In the genomic region with DNA sequence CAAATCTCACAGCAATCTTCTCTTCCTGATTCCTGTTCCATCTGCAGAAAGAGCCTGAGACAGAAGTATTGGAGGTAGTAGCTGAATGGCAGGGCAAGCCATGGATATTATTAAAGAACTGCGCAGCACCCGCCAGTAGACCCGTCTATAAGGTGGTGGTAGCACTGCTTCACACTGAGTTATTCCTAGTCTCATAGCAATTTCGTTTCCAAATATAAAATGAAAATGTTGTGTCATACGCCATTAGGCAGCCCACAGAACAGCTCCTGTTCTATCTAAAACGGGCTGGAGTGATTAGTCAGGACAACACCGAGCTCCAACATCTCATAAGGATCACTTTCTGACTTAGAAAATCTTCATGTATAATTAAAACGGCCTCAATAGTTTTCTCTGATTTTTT, we compare ENCODE assay signal across 25 mouse cellular contexts. TPM values are rescaled to one million over a fixed set of nuclear protein-coding genes. Genes with fewer than 3 reads are reported as not detected.
A peak's percentile ranks its signal among the peaks of the same experiment; 100 is the strongest.
DNase-seq lines count a peak whose midpoint lies in the region; TF ChIP-seq lines count a peak whose summit lies in the region.
"Had no signal": no experiment of that assay in that cellular context is flagged by ENCODE, and none has a peak within 500 bp of the region (broad histone marks: within the 10 kb centered on the region; RNA-seq: fewer than 3 reads in every experiment).

No protein-coding gene starts in this region.

- no peak overlapping the region for H3K4me3 ChIP-seq in left cerebral cortex, adult 2 months
- H3K4me3 ChIP-seq: erythroblast, embryonic 14.5 days; hindbrain, embryonic 10.5 days; hindbrain, embryonic 15.5 days; kidney, embryonic 15.5 days; midbrain, embryonic 13.5 days; neural tube, embryonic 13.5 days had no signal

- intact Hi-C loops in left cerebral cortex, adult 2 months (cut with DNase I), result loop anchor here (1.0 to 10.0 kb wide), 3 partner anchors 26 to 160 kb away; a partner anchor contains a TSS

- peak overlapping the region; percentile 77 for H3K27ac ChIP-seq in left cerebral cortex, adult 2 months
- H3K27ac ChIP-seq: hindbrain, embryonic 10.5 days; hindbrain, embryonic 15.5 days; kidney, embryonic 15.5 days; liver, embryonic 14.5 days; macrophage; midbrain, embryonic 13.5 days; neural tube, embryonic 13.5 days had no signal

- peak; percentile 10 to 30 for DNase-seq in layer of hippocampus, adult 18-20 months (ENCODE audit: low spot score in 2 of 2)
- DNase-seq in layer of hippocampus, adult 9-10 months (ENCODE audit: low spot score), result no peak
- peak; percentile 61 for DNase-seq in right cerebral cortex, adult 18-20 months
- DNase-seq in right cerebral cortex, postnatal 4 days, result no peak
- DNase-seq in left cerebral cortex, adult 2 months (ENCODE audit: extremely low spot score in 1 of 2, low spot score in 2 of 2), result peak in 1 of 2 experiments; percentile 29
- peak; percentile 68 for DNase-seq in telencephalon, adult 2 months (ENCODE audit: low read depth, low spot score)
- DNase-seq in adrenal gland, adult 2 months, result no peak
- DNase-seq: adrenal gland, postnatal 25 days; cerebellum, adult 18-20 months; cerebellum, postnatal 10 days; gastrocnemius, postnatal 10 days; heart, postnatal 14 days; kidney, adult 18-20 months; kidney, postnatal 25 days; liver; lung, adult 2 months; lung, postnatal 10 days had no signal

- TF ChIP-seq CTCF in left cerebral cortex, adult 2 months (IDR thresholded peaks at IDR 0.05), result no peak

RNA-seq across cellular contexts. Expression of a gene that starts 56.6 kb away (rescaled TPM):
- 1 to 10 TPM; 1.1 to 1.2 TPM for total RNA-seq in layer of hippocampus, adult 18-20 months (2021)
- 1 to 10 TPM; 1.7 to 1.9 TPM for total RNA-seq in left cerebral cortex, adult 2 months (2021)
- 1 to 10 TPM; 1.6 to 3.2 TPM for total RNA-seq in adrenal gland, adult 2 months (2021)
- 0.81 and 1.5 TPM in 2 replicates for polyA plus RNA-seq in adrenal gland, adult 2 months (2012; rRNA removed)

Comparison
In these comparisons a context has a peak if more than half of its experiments do, and no peak if none do; other contexts are left out.
1. DNase-seq: peak in layer of hippocampus, adult 18-20 months (2 of 2), right cerebral cortex, adult 18-20 months (single experiment) and telencephalon, adult 2 months (single experiment); none in layer of hippocampus, adult 9-10 months (single experiment), right cerebral cortex, postnatal 4 days (single experiment) and adrenal gland, adult 2 months (single experiment).